Mouse (Mus musculus): ENCODE results near the gene Nat8f4. TPM values are rescaled to one million over a fixed set of nuclear protein-coding genes. Genes with fewer than 3 reads are reported as not detected.

Gene Nat8f4
- polyA plus RNA-seq, 1 experiment: 0.31 TPM

GRCm38 (mm10) chr6:85863136-85863535, 41.5 kb downstream of the Nat8f4 start:
- no peak overlapping the region for H3K4me3 ChIP-seq
- no peaks in the 10 kb centered on the region for H3K79me2 ChIP-seq (ENCODE audit: control insufficient read depth, insufficient read depth)

GRCm38 (mm10) chr6:85862565-85862964, 42.1 kb downstream of the Nat8f4 start:
- peaks cover 14% of the 10 kb centered on the region for H3K27me3 ChIP-seq (ENCODE audit: control insufficient read depth, insufficient read depth, insufficient read length)
- no peak overlapping the region for H3K4me3 ChIP-seq
- H3ac ChIP-seq (ENCODE audit: control insufficient read depth, insufficient read length): no peak overlapping the region
- no peak overlapping the region for H3K4me2 ChIP-seq (ENCODE audit: low read depth)
- H3K79me2 ChIP-seq (ENCODE audit: control insufficient read depth, insufficient read depth): no peaks in the 10 kb centered on the region
- no peak for TF ChIP-seq SRF (IDR thresholded peaks at IDR 0.05; ENCODE audit: control insufficient read depth, insufficient read length, low read depth)
- no peak for TF ChIP-seq REST (IDR thresholded peaks at IDR 0.05; ENCODE audit: insufficient read depth, insufficient read length)
- no peak for TF ChIP-seq TCF12 (IDR thresholded peaks at IDR 0.05; ENCODE audit: insufficient read depth, poor library complexity, severe bottlenecking)
- no peak for TF ChIP-seq POLR2A (IDR thresholded peaks at IDR 0.05; ENCODE audit: insufficient read length, low read depth)
- TF ChIP-seq TCF3 (IDR thresholded peaks at IDR 0.05; ENCODE audit: insufficient read length, low read depth): no peak
- no peak for TF ChIP-seq MYOG (IDR thresholded peaks at IDR 0.05; ENCODE audit: control insufficient read depth in 1 of 3, insufficient read depth in 1 of 3, insufficient read length in 2 of 3, low read depth in 2 of 3)
- no peak for TF ChIP-seq CEBPB (IDR thresholded peaks at IDR 0.05; ENCODE audit: insufficient read depth, poor library complexity, severe bottlenecking)
- TF ChIP-seq MYOD1 (IDR thresholded peaks at IDR 0.05; ENCODE audit: control insufficient read depth in 1 of 3, insufficient read length in 2 of 3, low read depth in 2 of 3): no peak
- TF ChIP-seq MAX (IDR thresholded peaks at IDR 0.05; ENCODE audit: low read depth): no peak
- TF ChIP-seq USF1 (IDR thresholded peaks at IDR 0.05; ENCODE audit: low read depth): no peak
- no peak for TF ChIP-seq E2F4 (IDR thresholded peaks at IDR 0.05; ENCODE audit: insufficient read depth)
- TF ChIP-seq POLR2AphosphoS2 (IDR thresholded peaks at IDR 0.05; ENCODE audit: insufficient read length, low read depth): no peak
- no peaks in the 10 kb centered on the region for H3K36me3 ChIP-seq (ENCODE audit: control insufficient read depth, insufficient read depth)

More at GRCm38 (mm10) chr6:85863136-85863535, 41.5 kb downstream of the Nat8f4 start:
- Histone ChIP-seq H3K36me3 (ENCODE audit: control insufficient read depth, insufficient read depth) (no peaks in the 10 kb centered on the region), H3K27me3 (ENCODE audit: control insufficient read depth, insufficient read depth, insufficient read length) (peaks cover 17% of the 10 kb centered on the region), H3ac (ENCODE audit: control insufficient read depth, insufficient read length) (no peak overlapping the region), H3K4me2 (ENCODE audit: low read depth) (no peak overlapping the region)
- TF ChIP-seq TCF12 (IDR thresholded peaks at IDR 0.05; ENCODE audit: insufficient read depth, poor library complexity, severe bottlenecking): no peak
- TF ChIP-seq USF1 (IDR thresholded peaks at IDR 0.05; ENCODE audit: low read depth): no peak
- TF ChIP-seq TCF3 (IDR thresholded peaks at IDR 0.05; ENCODE audit: insufficient read length, low read depth): no peak
- no peak for TF ChIP-seq SRF (IDR thresholded peaks at IDR 0.05; ENCODE audit: control insufficient read depth, insufficient read length, low read depth)
- no peak for TF ChIP-seq E2F4 (IDR thresholded peaks at IDR 0.05; ENCODE audit: insufficient read depth)

GRCm38 (mm10) chr6:85861247-85861646, 43.4 kb downstream of the Nat8f4 start:
- H3K27me3 ChIP-seq (ENCODE audit: control insufficient read depth, insufficient read depth, insufficient read length): peaks cover 14% of the 10 kb centered on the region
- H3K4me3 ChIP-seq: no peak overlapping the region
- H3K79me2 ChIP-seq (ENCODE audit: control insufficient read depth, insufficient read depth): no peaks in the 10 kb centered on the region
- H3K36me3 ChIP-seq (ENCODE audit: control insufficient read depth, insufficient read depth): no peaks in the 10 kb centered on the region
- no peak overlapping the region for H3ac ChIP-seq (ENCODE audit: control insufficient read depth, insufficient read length)
- TF ChIP-seq CEBPB (IDR thresholded peaks at IDR 0.05; ENCODE audit: insufficient read depth, poor library complexity, severe bottlenecking) (no peak), E2F4 (IDR thresholded peaks at IDR 0.05; ENCODE audit: insufficient read depth) (no peak), MAX (IDR thresholded peaks at IDR 0.05; ENCODE audit: low read depth) (no peak), TCF12 (IDR thresholded peaks at IDR 0.05; ENCODE audit: insufficient read depth, poor library complexity, severe bottlenecking) (no peak), MYOG (IDR thresholded peaks at IDR 0.05; ENCODE audit: control insufficient read depth in 1 of 3, insufficient read depth in 1 of 3, insufficient read length in 2 of 3, low read depth in 2 of 3) (no peak), POLR2AphosphoS2 (IDR thresholded peaks at IDR 0.05; ENCODE audit: insufficient read length, low read depth) (no peak), SRF (IDR thresholded peaks at IDR 0.05; ENCODE audit: control insufficient read depth, insufficient read length, low read depth) (no peak), POLR2A (IDR thresholded peaks at IDR 0.05; ENCODE audit: insufficient read length, low read depth) (no peak), TCF3 (IDR thresholded peaks at IDR 0.05; ENCODE audit: insufficient read length, low read depth) (no peak), REST (IDR thresholded peaks at IDR 0.05; ENCODE audit: insufficient read depth, insufficient read length) (no peak), USF1 (IDR thresholded peaks at IDR 0.05; ENCODE audit: low read depth) (no peak), MYOD1 (IDR thresholded peaks at IDR 0.05; ENCODE audit: control insufficient read depth in 1 of 3, insufficient read length in 2 of 3, low read depth in 2 of 3) (no peak)
- H3K4me2 ChIP-seq (ENCODE audit: low read depth): no peak overlapping the region

GRCm38 (mm10) chr6:85856194-85856678, 48.4 kb downstream of the Nat8f4 start:
- no peaks in the 10 kb centered on the region for H3K79me2 ChIP-seq (ENCODE audit: control insufficient read depth, insufficient read depth)
- no peak overlapping the region for H3K4me2 ChIP-seq (ENCODE audit: low read depth)
- peaks cover 18% of the 10 kb centered on the region for H3K27me3 ChIP-seq (ENCODE audit: control insufficient read depth, insufficient read depth, insufficient read length)
- TF ChIP-seq E2F4 (IDR thresholded peaks at IDR 0.05; ENCODE audit: insufficient read depth) (no peak), TCF3 (IDR thresholded peaks at IDR 0.05; ENCODE audit: insufficient read length, low read depth) (no peak), SRF (IDR thresholded peaks at IDR 0.05; ENCODE audit: control insufficient read depth, insufficient read length, low read depth) (no peak), POLR2A (IDR thresholded peaks at IDR 0.05; ENCODE audit: insufficient read length, low read depth) (no peak), POLR2AphosphoS2 (IDR thresholded peaks at IDR 0.05; ENCODE audit: insufficient read length, low read depth) (no peak), MYOG (IDR thresholded peaks at IDR 0.05; ENCODE audit: control insufficient read depth in 1 of 3, insufficient read depth in 1 of 3, insufficient read length in 2 of 3, low read depth in 2 of 3) (no peak), MAX (IDR thresholded peaks at IDR 0.05; ENCODE audit: low read depth) (no peak), MYOD1 (IDR thresholded peaks at IDR 0.05; ENCODE audit: control insufficient read depth in 1 of 3, insufficient read length in 2 of 3, low read depth in 2 of 3) (no peak), CEBPB (IDR thresholded peaks at IDR 0.05; ENCODE audit: insufficient read depth, poor library complexity, severe bottlenecking) (no peak)
- H3K36me3 ChIP-seq (ENCODE audit: control insufficient read depth, insufficient read depth): no peaks in the 10 kb centered on the region
- no peak overlapping the region for H3ac ChIP-seq (ENCODE audit: control insufficient read depth, insufficient read length)
- no peak overlapping the region for H3K4me3 ChIP-seq

GRCm38 (mm10) chr6:85853481-85853880, 51.2 kb downstream of the Nat8f4 start:
- Histone ChIP-seq H3K36me3 (ENCODE audit: control insufficient read depth, insufficient read depth) (no peaks in the 10 kb centered on the region), H3K4me2 (ENCODE audit: low read depth) (no peak overlapping the region), H3K79me2 (ENCODE audit: control insufficient read depth, insufficient read depth) (no peaks in the 10 kb centered on the region), H3K4me3 (no peak overlapping the region), H3ac (ENCODE audit: control insufficient read depth, insufficient read length) (no peak overlapping the region), H3K27me3 (ENCODE audit: control insufficient read depth, insufficient read depth, insufficient read length) (peaks cover 19% of the 10 kb centered on the region)
- TF ChIP-seq E2F4 (IDR thresholded peaks at IDR 0.05; ENCODE audit: insufficient read depth) (no peak), MYOD1 (IDR thresholded peaks at IDR 0.05; ENCODE audit: control insufficient read depth in 1 of 3, insufficient read length in 2 of 3, low read depth in 2 of 3) (no peak), POLR2AphosphoS2 (IDR thresholded peaks at IDR 0.05; ENCODE audit: insufficient read length, low read depth) (no peak), TCF12 (IDR thresholded peaks at IDR 0.05; ENCODE audit: insufficient read depth, poor library complexity, severe bottlenecking) (no peak), TCF3 (IDR thresholded peaks at IDR 0.05; ENCODE audit: insufficient read length, low read depth) (no peak), MYOG (IDR thresholded peaks at IDR 0.05; ENCODE audit: control insufficient read depth in 1 of 3, insufficient read depth in 1 of 3, insufficient read length in 2 of 3, low read depth in 2 of 3) (no peak), MAX (IDR thresholded peaks at IDR 0.05; ENCODE audit: low read depth) (no peak), CEBPB (IDR thresholded peaks at IDR 0.05; ENCODE audit: insufficient read depth, poor library complexity, severe bottlenecking) (no peak), USF1 (IDR thresholded peaks at IDR 0.05; ENCODE audit: low read depth) (no peak), POLR2A (IDR thresholded peaks at IDR 0.05; ENCODE audit: insufficient read length, low read depth) (no peak), SRF (IDR thresholded peaks at IDR 0.05; ENCODE audit: control insufficient read depth, insufficient read length, low read depth) (no peak), REST (IDR thresholded peaks at IDR 0.05; ENCODE audit: insufficient read depth, insufficient read length) (no peak)

All from myocyte (in vitro differentiated cells).